Mouse (Mus musculus) midbrain, embryonic 13.5 days (tissue): ENCODE measurements at regions not wholly inside any gene's neighbourhood (a gene's known extent, or its start where the extent isn't known, plus 50 kb on each side); places are given as distances from the start of the nearest gene placed in this dataset.

Experiments
- ATAC-seq: fragments of 200-750 bp; cut with Nextera tagmentation; 2 replicates; pipeline ENCODE4 v1.8.0; 2017; ENCODE audit warnings: mild to moderate bottlenecking, moderate TSS enrichment, moderate library complexity
- H3K27ac ChIP-seq: fragments of 300-500 bp; sonication (generic); 2 replicates; pipeline ENCODE4 v1.5.1; 2015; ENCODE audit warnings: inconsistent platforms, mild to moderate bottlenecking, moderate library complexity
- H3K27me3 ChIP-seq: fragments of 300-500 bp; sonication (generic); 2 replicates; pipeline ENCODE4 v1.6.1; 2015; ENCODE audit warnings: mild to moderate bottlenecking, inconsistent platforms
- H3K36me3 ChIP-seq: fragments of 300-500 bp; sonication (generic); 2 replicates; pipeline ENCODE4 v1.6.1; 2015; ENCODE audit warnings: mild to moderate bottlenecking, inconsistent platforms
- H3K4me1 ChIP-seq: fragments of 300-500 bp; sonication (generic); replicated peaks from 2 replicates; pipeline ENCODE4 v1.6.1; 2015; ENCODE audit warnings: inconsistent platforms
- H3K4me2 ChIP-seq: fragments of 300-500 bp; sonication (generic); replicated peaks from 2 replicates; pipeline ENCODE4 v1.6.1; 2015; ENCODE audit warnings: moderate library complexity, mild to moderate bottlenecking, inconsistent platforms
- H3K4me3 ChIP-seq: fragments of 300-500 bp; sonication (generic); replicated peaks from 2 replicates; pipeline ENCODE4 v1.5.1; 2015; ENCODE audit warnings: mild to moderate bottlenecking, inconsistent platforms
- H3K9ac ChIP-seq: fragments of 300-500 bp; sonication (generic); replicated peaks from 2 replicates; pipeline ENCODE4 v1.6.1; 2015; ENCODE audit warnings: mild to moderate bottlenecking, inconsistent platforms
- H3K9me3 ChIP-seq: fragments of 300-500 bp; sonication (generic); 2 replicates; pipeline ENCODE4 v1.6.1; 2016; ENCODE audit warnings: mild to moderate bottlenecking, inconsistent platforms
- WGBS: fragments of 180-500 bp; shearing (Covaris S2); methylation state at CpG from one replicate; pipeline ENCODE4 v1.1.7; 2015; 5-methylcytosine and 5-hydroxymethylcytosine counted together

DNA sequence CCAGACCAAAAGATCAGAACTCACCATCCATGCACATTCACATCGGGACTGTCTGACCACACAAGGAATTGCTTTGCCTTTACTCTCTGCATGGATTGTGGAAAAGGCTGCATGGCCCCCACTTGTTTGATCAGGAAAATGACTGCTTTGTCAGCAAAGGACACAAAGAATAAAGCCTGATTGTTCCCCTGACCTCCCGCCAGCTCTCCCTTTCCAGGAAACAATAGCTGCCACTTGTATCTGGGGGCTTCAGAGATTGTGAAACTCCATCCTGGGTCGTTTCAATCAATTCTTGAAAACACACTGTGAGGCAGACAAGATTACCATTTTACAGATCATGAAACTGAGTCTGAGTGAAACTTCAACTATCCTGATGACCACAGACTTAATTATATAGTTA is 70.7 kb downstream of the Zic3 start:
- ATAC-seq, result no peak

GRCm38 (mm10) chrX:58117761-58118426 is 95.4 kb downstream of the Zic3 start:
- Histone ChIP-seq H3K27me3 (no peaks in the 10 kb centered on the region), H3K36me3 (no peaks in the 10 kb centered on the region), H3K4me1 (no peaks in the 10 kb centered on the region), H3K9ac (no peak overlapping the region), H3K4me2 (no peak overlapping the region), H3K27ac (no peak overlapping the region), H3K4me3 (no peak overlapping the region), H3K9me3 (no peaks in the 10 kb centered on the region)
- no peak for ATAC-seq
- 88% methylated on average over 8 of the region's 8 CpGs for WGBS

More for the DNA sequence above, 70.7 kb downstream of the Zic3 start:
- Histone ChIP-seq H3K4me1 (no peaks in the 10 kb centered on the region), H3K4me3 (no peak overlapping the region), H3K27ac (no peak overlapping the region), H3K9me3 (no peaks in the 10 kb centered on the region), H3K9ac (no peak overlapping the region), H3K27me3 (no peaks in the 10 kb centered on the region), H3K4me2 (no peak overlapping the region), H3K36me3 (no peaks in the 10 kb centered on the region)
- WGBS, result 25% methylated on average over 3 of the region's 3 CpGs

- peak; percentile 86 for ATAC-seq
- Histone ChIP-seq H3K9ac (no peak overlapping the region), H3K27ac (peak overlapping the region; percentile 51), H3K4me3 (peak overlapping the region; percentile 17), H3K4me2 (peak overlapping the region; percentile 47), H3K9me3 (no peaks in the 10 kb centered on the region), H3K36me3 (no peaks in the 10 kb centered on the region), H3K4me1 (peaks cover 13% of the 10 kb centered on the region), H3K27me3 (no peaks in the 10 kb centered on the region)
- WGBS, result 27% methylated on average over 20 of the region's 20 CpGs
Measured at GRCm38 (mm10) chrX:58155371-58156124, 133.0 kb downstream of the Zic3 start.

- H3K4me1 ChIP-seq, result peaks cover 13% of the 10 kb centered on the region
- H3K4me3 ChIP-seq, result no peak overlapping the region
- H3K36me3 ChIP-seq, result no peaks in the 10 kb centered on the region
- ATAC-seq, result no peak; the same call in 1 of the 2 replicates
- H3K27me3 ChIP-seq, result no peaks in the 10 kb centered on the region
- H3K4me2 ChIP-seq, result no peak overlapping the region
- H3K27ac ChIP-seq, result peak overlapping the region; percentile 47; the same call in 1 of the 2 replicates
- 31% methylated on average over 5 of the region's 5 CpGs for WGBS
- no peak overlapping the region for H3K9ac ChIP-seq
- no peaks in the 10 kb centered on the region for H3K9me3 ChIP-seq
Measured at GRCm38 (mm10) chrX:58157361-58157760, 134.9 kb downstream of the Zic3 start.

DNA sequence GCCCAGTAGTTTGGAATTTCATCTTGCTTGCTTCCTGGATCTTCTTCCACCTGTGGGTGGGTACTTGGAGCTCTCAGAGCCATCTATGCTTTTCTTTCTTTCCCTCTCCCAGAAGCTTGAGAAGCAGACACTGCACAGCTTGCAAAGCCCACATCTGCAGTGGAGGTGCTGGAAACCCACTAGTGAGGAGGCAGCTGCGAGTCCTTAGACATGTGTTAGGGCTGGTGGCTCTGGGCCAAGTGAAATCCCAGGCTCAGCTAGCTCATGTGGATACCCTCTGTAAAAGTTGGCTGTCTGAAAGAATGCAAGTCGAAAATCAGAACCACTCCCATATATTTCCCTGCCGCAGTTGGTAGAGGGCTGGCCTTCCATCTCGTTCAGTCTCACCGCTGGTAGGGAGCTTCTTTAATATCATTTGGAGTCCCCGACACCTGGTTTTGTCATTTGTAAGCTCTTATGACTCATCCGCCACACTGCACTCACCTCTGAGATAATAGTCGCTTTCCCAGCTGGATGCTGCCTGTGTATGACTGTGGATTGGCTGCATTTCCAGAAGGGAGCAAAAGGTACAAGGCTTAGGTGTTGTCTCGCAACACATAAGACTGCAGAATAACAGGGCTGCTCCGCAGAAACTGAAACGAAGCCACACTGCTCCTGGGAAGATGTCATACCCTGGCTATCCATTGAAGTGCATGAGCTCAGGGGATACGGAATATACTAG is 143.8 kb downstream of the Zic3 start:
- no peak overlapping the region for H3K4me3 ChIP-seq
- ATAC-seq, result no peak
- WGBS, result 91% methylated on average over 12 of the region's 12 CpGs
- no peak overlapping the region for H3K4me2 ChIP-seq
- no peaks in the 10 kb centered on the region for H3K4me1 ChIP-seq
- H3K27ac ChIP-seq, result no peak overlapping the region
- H3K36me3 ChIP-seq, result no peaks in the 10 kb centered on the region
- H3K27me3 ChIP-seq, result no peaks in the 10 kb centered on the region
- H3K9ac ChIP-seq, result no peak overlapping the region
- H3K9me3 ChIP-seq, result no peaks in the 10 kb centered on the region

- Histone ChIP-seq H3K9me3 (no peaks in the 10 kb centered on the region), H3K4me2 (no peak overlapping the region), H3K36me3 (no peaks in the 10 kb centered on the region), H3K27me3 (no peaks in the 10 kb centered on the region), H3K27ac (no peak overlapping the region), H3K4me1 (no peaks in the 10 kb centered on the region), H3K9ac (no peak overlapping the region), H3K4me3 (no peak overlapping the region)
- WGBS, result 83% methylated on average over 1 of the region's 1 CpGs
- no peak for ATAC-seq
Measured at GRCm38 (mm10) chrX:58174326-58174725, 151.8 kb downstream of the Zic3 start.
